Mouse (Mus musculus): ENCODE results near the gene Lrg1.

The Lrg1 gene

GRCm38 (mm10) chr17:56136558-56136957 lies 14.8 kb upstream of the Lrg1 start:
- in situ Hi-C loops (cut with MboI, MseI) = no loop called here

GRCm38 (mm10) chr17:56134463-56134971 lies 12.7 kb upstream of the Lrg1 start:
- in situ Hi-C loops (cut with MboI, MseI) = loop anchor here (5.0 kb wide), 1 partner anchor 113 kb away; no protein-coding TSS in a partner anchor

GRCm38 (mm10) chr17:56133457-56134363 lies 11.9 kb upstream of the Lrg1 start:
- in situ Hi-C loops (cut with MboI, MseI) = loop anchor here (5.0 kb wide), 1 partner anchor 114 kb away; no protein-coding TSS in a partner anchor

DNA sequence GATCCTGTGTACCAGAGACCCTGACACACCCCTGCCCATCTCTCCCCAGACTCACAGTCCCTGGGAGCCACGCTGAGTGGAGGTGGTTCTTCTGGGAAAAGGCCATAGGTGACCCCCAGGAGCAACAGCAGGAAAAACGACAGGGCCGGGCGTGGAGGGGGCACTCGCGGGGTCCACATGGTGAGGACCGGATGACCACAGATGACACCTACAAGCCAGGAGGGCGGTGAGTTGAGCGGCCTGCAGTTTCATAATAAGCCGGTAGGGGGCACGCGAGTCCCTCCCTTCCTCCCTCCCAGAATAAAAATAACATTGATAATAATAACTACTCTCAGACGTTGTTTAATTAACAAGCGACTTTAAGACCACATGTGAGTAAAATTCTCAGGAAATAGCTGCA lies 10.9 kb upstream of the Lrg1 start:
- in situ Hi-C loops (cut with MboI, MseI) = loop anchor here (5.0 kb wide), 1 partner anchor 115 kb away; no protein-coding TSS in a partner anchor

GRCm38 (mm10) chr17:56131814-56132213 lies 10.0 kb upstream of the Lrg1 start:
- in situ Hi-C loops (cut with MboI, MseI) = loop anchor here (5.0 kb wide), 1 partner anchor 115 kb away; no protein-coding TSS in a partner anchor

DNA sequence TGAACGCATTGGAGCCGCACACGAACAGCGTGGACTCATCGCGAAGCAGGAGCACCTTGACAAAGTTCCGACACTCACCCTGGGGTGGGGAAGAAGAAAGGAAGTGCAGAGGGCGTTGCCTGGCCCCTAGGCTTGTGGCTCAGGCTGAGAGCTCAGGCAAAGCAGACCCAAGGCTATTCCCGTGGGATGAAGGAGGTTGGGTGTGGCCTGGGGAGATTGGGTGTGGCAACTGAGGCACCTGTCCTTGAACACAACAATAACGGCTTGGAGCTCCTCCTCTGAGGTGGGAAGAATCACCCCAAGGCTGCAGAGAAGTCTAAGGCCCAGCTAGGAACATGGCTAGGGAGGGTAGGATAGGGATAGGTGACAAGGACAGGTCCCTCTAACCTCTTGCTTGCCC lies 9.3 kb upstream of the Lrg1 start:
- in situ Hi-C loops (cut with MboI, MseI) = loop anchor here (5.0 kb wide), 1 partner anchor 116 kb away; no protein-coding TSS in a partner anchor

GRCm38 (mm10) chr17:56128246-56128645 lies 6.4 kb upstream of the Lrg1 start:
- in situ Hi-C loops (cut with MboI, MseI) = no loop called here

DNA sequence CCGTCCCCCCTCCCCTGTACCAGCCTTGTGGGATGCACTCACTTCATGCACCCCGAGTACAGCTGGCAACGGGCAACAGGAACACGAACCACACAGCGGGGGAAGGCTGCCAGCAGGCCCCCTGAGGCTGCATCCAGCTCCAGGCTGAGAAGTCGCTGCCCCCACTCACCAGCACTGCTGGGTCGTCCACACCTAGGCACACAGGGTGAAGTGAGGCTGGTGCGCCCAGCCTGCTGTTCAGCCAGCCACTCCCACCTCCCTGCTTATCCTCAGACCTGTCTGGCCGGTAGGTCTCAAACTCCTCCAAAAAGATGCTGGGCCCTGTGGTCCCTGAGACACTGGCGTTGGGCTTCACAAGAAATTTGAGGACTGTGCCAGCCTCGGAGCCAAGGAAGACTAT lies 4.4 kb upstream of the Lrg1 start:
- in situ Hi-C loops (cut with MboI, MseI) = no loop called here

DNA sequence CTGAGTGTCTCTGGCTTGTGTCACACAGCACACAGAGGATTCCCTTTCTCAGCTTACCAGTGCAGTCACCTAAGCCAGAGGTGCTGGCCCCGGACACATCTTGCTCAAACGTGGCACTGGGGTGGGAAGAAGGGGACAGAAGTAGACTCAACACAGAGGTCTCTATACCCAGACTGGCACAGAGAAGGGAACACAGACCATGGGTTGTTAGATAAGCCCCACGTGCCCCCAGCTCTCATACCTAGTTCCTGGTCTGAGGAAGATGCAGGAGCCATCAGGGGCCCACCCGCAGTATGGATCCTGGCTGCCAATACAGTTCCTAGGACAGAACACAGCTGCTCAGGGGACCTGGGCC lies 3.5 kb upstream of the Lrg1 start:
- in situ Hi-C loops (cut with MboI, MseI) = no loop called here

DNA sequence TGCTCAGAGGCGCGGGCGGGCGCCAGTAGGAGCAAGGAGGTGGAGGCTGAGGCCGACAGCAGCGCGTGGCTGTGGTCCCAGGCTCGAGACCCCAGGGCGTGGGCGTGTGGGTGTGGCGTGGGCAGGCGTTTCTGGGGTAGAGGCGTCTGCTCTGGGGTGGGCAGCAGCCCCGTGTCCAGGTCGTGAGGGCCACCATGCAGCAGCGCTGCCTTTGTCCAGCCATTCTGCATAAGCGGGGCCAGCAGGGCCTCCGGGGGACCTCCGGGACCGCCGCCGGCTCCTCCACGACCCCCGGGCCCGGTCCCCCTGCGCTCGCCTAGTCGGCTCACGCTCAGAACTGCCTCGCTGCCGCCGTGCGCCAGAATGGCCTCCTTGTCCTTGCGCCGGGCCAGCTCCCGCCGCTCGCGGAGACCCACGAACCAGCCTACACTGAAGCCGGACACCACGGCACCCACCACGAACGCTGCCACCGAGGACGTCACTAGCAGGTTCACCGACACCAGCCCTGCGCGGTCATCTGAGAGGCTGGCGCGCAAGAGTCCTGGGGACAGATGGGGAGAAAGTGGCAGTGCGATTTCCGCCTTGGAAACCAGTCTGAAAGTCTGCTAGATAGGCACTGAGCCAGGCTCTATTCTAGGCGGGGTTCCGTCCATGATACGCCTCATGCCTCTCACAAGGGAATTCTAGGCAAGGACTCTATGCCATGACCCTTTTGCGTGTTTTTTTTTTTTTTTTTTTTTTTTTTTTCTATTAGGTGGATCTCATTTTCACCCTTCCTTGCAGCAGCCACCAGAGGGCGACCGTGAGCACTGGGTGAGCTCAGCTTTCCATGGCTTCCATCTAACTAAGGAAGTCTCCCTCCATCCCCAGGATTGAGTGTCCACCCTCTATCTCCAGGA lies 2.8 kb upstream of the Lrg1 start:
- in situ Hi-C loops (cut with MboI, MseI) = no loop called here

GRCm38 (mm10) chr17:56123681-56124340 lies 2.0 kb upstream of the Lrg1 start:
- in situ Hi-C loops (cut with MboI, MseI) = no loop called here

DNA sequence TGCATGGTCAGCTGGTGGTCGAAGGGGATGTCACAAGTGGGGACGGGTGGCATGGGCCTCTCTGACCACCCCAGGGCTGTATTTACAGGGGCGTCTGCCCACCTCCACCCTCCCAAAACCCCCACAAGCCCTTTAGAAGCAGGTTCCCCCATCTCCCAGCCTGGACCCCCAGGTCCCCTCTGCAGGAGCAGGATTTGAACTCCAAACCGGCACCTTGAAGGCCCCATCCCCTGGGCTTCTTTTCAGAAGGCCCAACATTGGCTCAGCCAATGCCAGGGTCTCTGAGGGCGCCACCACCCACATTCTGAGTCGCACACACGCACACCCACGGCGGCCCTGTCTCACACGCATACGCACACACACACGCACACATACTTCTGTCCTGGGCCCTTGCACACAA lies 1.4 kb upstream of the Lrg1 start:
- in situ Hi-C loops (cut with MboI, MseI) = no loop called here

DNA sequence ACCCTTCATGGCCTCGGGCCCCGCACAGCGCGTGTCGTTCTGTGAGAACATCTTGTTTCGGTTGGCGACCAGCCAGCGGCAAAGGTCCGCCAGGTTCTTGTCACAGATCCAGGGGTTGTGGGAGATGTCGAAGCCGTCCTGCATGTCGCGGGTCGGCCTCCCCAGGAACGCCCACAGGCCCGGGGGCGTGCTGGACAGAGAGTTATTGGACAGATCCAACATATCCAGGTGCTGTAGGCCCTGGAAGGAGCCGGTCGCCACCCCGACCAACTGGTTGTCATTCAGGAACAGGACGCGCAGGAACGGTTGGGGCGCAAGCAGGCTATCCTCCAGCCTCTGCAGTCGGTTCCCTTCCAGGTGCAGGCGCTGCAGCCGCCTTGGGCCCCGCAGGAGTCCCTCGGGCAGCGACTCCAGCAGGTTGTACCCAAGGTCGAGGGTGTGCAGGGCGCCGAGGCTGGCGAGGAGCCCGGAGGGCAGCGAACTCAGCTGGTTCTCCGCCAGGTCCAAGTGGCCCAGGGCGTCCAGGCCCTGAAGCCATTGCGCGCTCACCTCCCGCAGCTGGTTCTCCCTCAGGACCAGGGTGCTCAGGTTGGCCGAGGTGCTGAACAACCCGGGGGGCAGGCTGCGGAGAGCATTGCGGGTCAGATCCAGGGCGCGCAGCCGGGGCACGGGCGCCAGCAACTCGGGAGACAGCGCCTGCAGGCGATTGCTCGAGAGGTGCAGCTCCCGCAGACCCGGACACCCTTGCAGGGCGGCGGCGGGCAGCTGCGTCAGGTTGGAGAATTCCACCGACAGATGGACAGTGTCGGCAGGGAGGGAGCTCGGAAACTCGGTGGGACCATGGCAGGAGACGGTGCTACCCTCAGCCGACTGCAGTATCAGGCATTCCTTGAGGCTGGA lies 1.6 kb downstream of the Lrg1 start:
- in situ Hi-C loops (cut with MboI, MseI) = no loop called here

DNA sequence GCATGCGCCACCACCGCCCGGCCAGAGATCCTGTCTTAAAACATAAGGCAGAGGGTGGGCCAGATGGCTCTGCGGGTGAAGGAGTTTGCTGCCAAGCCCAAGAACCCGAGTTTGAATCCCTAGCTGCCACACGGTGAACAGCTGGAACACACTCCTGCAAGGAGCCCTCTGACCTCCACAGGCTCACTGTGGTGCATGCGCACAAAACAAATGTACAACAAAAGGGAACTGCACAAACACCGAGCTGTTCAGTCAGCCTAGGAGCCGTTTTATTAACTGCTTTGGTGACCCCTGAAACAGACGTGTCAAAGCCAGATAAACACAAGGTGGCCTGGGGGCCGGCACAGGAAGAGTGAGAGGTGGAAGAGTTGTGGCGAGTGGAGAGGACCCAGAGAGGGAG lies 2.4 kb downstream of the Lrg1 start:
- in situ Hi-C loops (cut with MboI, MseI) = no loop called here

GRCm38 (mm10) chr17:56117251-56117710 lies 4.5 kb downstream of the Lrg1 start, which contains the start of gene Plin5:
TSS of gene Plin5 (minus strand) at chr17:56117596.
- in situ Hi-C loops (cut with MboI, MseI) = no loop called here

DNA sequence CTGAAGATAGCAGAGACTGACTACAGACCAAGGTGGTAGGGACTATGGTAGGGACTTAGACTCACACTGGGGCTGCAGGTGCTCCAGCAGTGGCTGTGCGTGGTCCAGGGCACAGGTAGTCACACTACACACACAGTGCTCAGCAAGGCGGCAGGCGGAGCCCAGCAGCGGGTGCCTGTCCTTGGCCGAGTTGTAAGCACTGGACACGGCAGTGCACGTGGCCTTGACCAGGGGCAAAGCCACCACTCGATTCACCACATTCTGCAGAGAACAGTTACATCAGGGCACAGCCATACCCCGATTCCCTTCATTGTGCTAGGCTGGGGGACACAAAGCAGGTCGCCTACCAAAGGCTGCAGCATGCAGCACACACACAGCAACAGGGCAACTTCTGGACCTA lies 5.6 kb downstream of the Lrg1 start:
- in situ Hi-C loops (cut with MboI, MseI) = no loop called here

DNA sequence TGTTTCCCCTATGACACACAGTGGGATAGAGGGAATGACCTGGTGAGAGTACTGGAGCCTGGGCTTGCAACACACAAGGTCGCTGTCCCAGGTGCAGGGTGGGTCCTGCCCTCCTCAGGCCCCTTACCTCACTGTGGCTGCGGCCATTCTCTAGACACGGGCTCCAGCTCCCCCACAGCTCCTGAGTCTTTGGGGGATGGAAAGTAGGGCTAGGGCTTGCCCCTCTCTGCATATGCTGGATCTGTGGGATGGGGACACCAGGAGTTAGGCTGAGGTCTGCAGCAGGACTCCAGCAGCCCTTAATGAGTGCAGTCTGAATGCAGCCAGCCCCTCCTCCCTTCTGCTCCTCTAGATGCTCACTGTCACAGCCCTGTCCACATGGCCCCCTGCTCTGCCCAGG lies 9.1 kb downstream of the Lrg1 start:
- in situ Hi-C loops (cut with MboI, MseI) = no loop called here

DNA sequence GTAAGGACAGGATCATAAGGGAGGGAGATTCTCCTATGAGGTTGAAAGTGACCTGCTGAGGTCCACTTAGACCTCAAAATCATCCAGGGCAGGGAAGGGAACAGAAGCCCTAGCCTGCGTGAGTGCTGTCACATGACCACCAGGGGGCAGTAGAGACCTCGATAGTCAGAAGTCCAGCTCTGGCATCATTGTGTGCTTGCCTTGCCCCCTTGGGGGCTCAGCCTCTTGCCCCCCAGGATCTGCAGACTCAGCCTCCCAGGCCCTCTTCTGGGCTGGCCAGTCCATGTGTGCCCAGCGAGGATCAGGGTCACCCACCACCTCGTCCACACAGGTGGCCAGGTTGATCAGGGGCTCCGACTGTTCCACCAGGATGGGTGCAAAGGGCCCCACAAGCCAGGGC lies 9.9 kb downstream of the Lrg1 start:
- in situ Hi-C loops (cut with MboI, MseI) = no loop called here

DNA sequence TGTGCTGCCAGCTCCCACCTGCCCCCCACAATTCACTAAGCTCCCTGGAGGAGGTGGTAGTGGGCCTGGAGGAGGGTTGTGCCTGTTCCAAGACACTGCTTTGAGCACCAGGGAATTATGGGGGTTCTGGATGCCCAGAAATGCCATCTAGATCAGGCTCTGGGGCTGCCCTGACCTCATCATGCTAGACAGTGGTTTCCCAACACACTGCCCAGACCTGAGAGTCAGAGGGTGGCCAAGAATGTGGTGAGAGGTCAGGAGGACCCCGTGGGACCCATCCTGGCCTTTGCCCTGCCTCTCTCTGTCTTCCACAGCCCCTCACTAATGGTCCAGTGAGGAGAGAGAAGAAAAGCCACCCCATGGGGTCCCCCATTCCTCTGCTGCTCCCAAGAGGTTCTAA lies 10.8 kb downstream of the Lrg1 start:
- in situ Hi-C loops (cut with MboI, MseI) = no loop called here

GRCm38 (mm10) chr17:56110571-56110970 lies 11.2 kb downstream of the Lrg1 start:
- in situ Hi-C loops (cut with MboI, MseI) = no loop called here

Measured in regulatory T cell (primary cell).